Mouse (Mus musculus) spleen, adult 18-20 months (tissue): Measurements from ENCODE around the gene Sox6.

Source experiments
- DNase-seq, 2 experiments: peaks; one replicate each; pipeline ENCODE4 v3.0.0; 2022; ENCODE audit warnings: mixed read lengths in 2 of 2

The Sox6 gene

GRCm38 (mm10) chr7:115745672-115746253, 292.8 kb downstream of the Sox6 start:
- no peak for DNase-seq

- no peak for DNase-seq
These were observed 304.5 kb downstream of the Sox6 start for GRCm38 (mm10) chr7:115734137-115734536.

GRCm38 (mm10) chr7:115732824-115733223, 305.8 kb downstream of the Sox6 start:
- DNase-seq = no peak

- no peak for DNase-seq
These were observed 311.8 kb downstream of the Sox6 start for GRCm38 (mm10) chr7:115726776-115727175.

- DNase-seq = no peak
These were observed 314.2 kb downstream of the Sox6 start for GRCm38 (mm10) chr7:115724404-115724803.

GRCm38 (mm10) chr7:115721624-115722540, 316.7 kb downstream of the Sox6 start:
- DNase-seq = no peak

- no peak for DNase-seq
These were observed 318.8 kb downstream of the Sox6 start for GRCm38 (mm10) chr7:115719791-115720190.

- no peak for DNase-seq
These were observed 332.5 kb downstream of the Sox6 start for GRCm38 (mm10) chr7:115706141-115706540.

- DNase-seq = no peak
These were observed 340.5 kb downstream of the Sox6 start for GRCm38 (mm10) chr7:115698105-115698504.

- DNase-seq = no peak
These were observed 345.4 kb downstream of the Sox6 start for GRCm38 (mm10) chr7:115693206-115693605.

GRCm38 (mm10) chr7:115691091-115691490, 347.5 kb downstream of the Sox6 start:
- no peak for DNase-seq

GRCm38 (mm10) chr7:115686687-115687086, 351.9 kb downstream of the Sox6 start:
- no peak for DNase-seq

- DNase-seq = no peak
These were observed 354.5 kb downstream of the Sox6 start for GRCm38 (mm10) chr7:115684142-115684541.

- DNase-seq = no peak
These were observed 366.8 kb downstream of the Sox6 start for GRCm38 (mm10) chr7:115671749-115672148.

GRCm38 (mm10) chr7:115671272-115671671, 367.3 kb downstream of the Sox6 start:
- no peak for DNase-seq

- no peak for DNase-seq
These were observed 369.2 kb downstream of the Sox6 start for GRCm38 (mm10) chr7:115669207-115670004.

- no peak for DNase-seq
These were observed 371.8 kb downstream of the Sox6 start for GRCm38 (mm10) chr7:115666686-115667382.

GRCm38 (mm10) chr7:115663399-115663798, 375.2 kb downstream of the Sox6 start:
- no peak for DNase-seq

GRCm38 (mm10) chr7:115662121-115662520, 376.5 kb downstream of the Sox6 start:
- DNase-seq = no peak

- DNase-seq = no peak
These were observed 391.9 kb downstream of the Sox6 start for GRCm38 (mm10) chr7:115646696-115647095.

GRCm38 (mm10) chr7:115645971-115646447, 392.6 kb downstream of the Sox6 start:
- DNase-seq = no peak

GRCm38 (mm10) chr7:115645272-115645970, 393.2 kb downstream of the Sox6 start:
- DNase-seq = no peak
